Mouse (Mus musculus): ENCODE measurements around the gene Unkl. TPM values are rescaled to one million over a fixed set of nuclear protein-coding genes. Genes with fewer than 3 reads are reported as not detected.

The Unkl gene
- polyA plus RNA-seq (2014; fragmentation: Nextera tagmentation; extraction: Ambion mirVana): 9.2 and 9.5 TPM in 2 replicates

DNA sequence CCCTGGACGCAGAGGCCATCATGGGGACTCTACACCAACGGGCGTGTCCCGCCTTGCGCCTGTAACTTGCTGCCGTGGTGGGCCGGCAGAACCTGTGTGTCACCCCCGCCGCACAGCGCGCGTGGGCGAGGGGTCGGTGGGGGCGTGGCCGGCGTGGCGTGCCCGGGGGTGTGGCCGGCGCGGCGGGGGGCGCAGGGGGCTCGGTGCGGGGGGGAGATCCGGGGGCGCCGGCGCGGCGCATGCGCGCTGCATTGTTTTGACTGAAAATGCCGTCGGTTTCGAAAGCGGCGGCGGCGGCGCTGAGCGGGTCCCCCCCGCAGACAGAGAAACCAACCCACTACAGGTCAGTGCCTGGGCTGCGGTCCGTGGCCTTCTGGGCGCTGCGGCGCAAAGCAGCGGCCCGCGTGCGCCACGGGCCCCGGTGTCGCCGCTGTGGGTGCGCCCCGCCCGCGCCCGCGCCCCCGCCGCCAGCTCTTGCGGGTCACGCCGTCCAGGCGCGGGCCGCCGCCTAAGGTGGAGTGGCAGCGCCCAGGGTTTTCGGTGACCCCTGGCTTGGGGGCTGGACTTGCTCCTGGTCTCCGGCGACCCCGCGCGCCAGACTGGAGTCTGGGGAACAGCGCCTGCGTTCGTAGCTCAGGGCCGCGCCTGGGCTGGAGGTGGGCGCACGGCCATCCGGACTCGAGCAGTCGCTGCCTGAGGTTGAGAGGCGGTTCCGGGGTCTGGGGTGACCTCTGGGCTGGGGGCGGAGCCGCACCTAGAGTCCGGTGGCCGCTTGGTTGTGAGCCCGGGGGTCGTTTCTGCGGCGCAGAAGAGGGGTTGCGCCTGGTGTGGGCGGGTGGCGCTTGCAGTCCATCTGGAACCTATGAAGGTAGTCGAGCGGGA lies at the start of gene Unkl:
Gene Unkl (plus strand): TSS at position 248 of the 882 bp plus-strand sequence.
- WGBS: 1% methylated on average over 102 of the region's 104 CpGs
- Histone ChIP-seq H3K9me3 (ENCODE audit: control insufficient read depth, low read length) (no peaks in the 10 kb centered on the region), H3K4me2 (ENCODE audit: low read length) (peak within 1 kb of the TSS; percentile 71), H3K4me1 (ENCODE audit: control insufficient read depth, insufficient read depth, low read length) (peaks cover 25% of the 10 kb centered on the region), H3K27me3 (ENCODE audit: control insufficient read depth, insufficient read depth, low read length) (no peaks in the 10 kb centered on the region), H3K9ac (replicated peaks; ENCODE audit: low read length) (peak within 1 kb of the TSS; percentile 79), H3K4me3 (replicated peaks; ENCODE audit: low read depth, low read length) (peak within 1 kb of the TSS; percentile 90), H3K36me3 (ENCODE audit: control insufficient read depth, insufficient read depth, low read length) (peaks cover 12% of the 10 kb centered on the region; the same call in 1 of the 2 replicates), H3K27ac (replicated peaks; ENCODE audit: low read depth, low read length) (peak within 1 kb of the TSS; percentile 76)
- ATAC-seq (ENCODE audit: low FRiP score, low TSS enrichment) (peak; percentile 51), DNase-seq (peak; percentile 88)

DNA sequence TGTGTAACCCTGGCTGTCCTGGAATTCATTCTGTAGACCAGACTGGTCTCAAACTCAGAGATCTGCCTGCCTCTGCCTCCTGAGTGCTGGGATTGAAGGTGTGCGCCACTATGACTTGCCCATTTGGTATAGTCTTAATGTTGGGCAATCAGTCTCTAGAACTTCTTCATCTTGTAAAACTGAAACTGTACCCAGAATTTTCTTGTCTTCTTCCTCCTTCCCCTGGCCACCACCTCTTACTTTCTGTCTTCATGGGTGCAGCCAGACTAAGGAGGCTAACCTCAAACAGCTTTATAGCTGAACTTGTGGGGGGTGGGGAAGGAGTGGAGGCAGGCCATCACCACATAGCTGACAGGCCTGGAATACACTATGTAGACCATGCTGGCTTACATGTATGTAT lies 49.4 kb upstream of the Unkl start:
- Histone ChIP-seq H3K27me3 (ENCODE audit: control insufficient read depth, insufficient read depth, low read length) (no peaks in the 10 kb centered on the region), H3K4me2 (ENCODE audit: low read length) (no peak overlapping the region), H3K9ac (replicated peaks; ENCODE audit: low read length) (no peak overlapping the region), H3K4me1 (ENCODE audit: control insufficient read depth, insufficient read depth, low read length) (peaks cover 6% of the 10 kb centered on the region), H3K27ac (replicated peaks; ENCODE audit: low read depth, low read length) (no peak overlapping the region), H3K36me3 (ENCODE audit: control insufficient read depth, insufficient read depth, low read length) (peaks cover 11% of the 10 kb centered on the region), H3K9me3 (ENCODE audit: control insufficient read depth, low read length) (no peaks in the 10 kb centered on the region), H3K4me3 (replicated peaks; ENCODE audit: low read depth, low read length) (no peak overlapping the region)
- WGBS: 97% methylated on average over 1 of the region's 1 CpGs
- DNase-seq: no peak
- no peak for ATAC-seq (ENCODE audit: low FRiP score, low TSS enrichment)

DNA sequence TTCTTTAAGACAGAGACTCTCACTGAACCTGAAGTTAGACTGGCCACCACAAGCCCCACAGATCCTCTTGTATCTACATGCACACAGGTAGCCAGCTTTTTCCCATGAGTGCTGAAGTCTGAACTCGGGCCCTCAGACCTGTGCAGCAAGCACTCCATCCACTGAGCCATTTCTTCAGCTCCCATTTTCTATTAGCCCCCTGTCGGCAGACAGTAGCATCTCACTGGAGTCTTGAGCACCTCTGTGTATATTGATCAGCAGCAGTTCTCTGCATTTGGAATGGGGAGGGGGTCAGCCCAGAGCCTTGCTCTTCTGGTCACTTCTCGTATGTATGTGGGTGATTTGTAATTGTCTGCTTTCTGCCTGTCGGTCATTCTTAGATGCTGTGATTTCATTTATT lies 48.2 kb upstream of the Unkl start:
- Histone ChIP-seq H3K9ac (replicated peaks; ENCODE audit: low read length) (no peak overlapping the region), H3K4me1 (ENCODE audit: control insufficient read depth, insufficient read depth, low read length) (no peaks in the 10 kb centered on the region), H3K27me3 (ENCODE audit: control insufficient read depth, insufficient read depth, low read length) (no peaks in the 10 kb centered on the region), H3K9me3 (ENCODE audit: control insufficient read depth, low read length) (no peaks in the 10 kb centered on the region), H3K4me3 (replicated peaks; ENCODE audit: low read depth, low read length) (no peak overlapping the region), H3K4me2 (ENCODE audit: low read length) (no peak overlapping the region), H3K36me3 (ENCODE audit: control insufficient read depth, insufficient read depth, low read length) (peaks cover 14% of the 10 kb centered on the region), H3K27ac (replicated peaks; ENCODE audit: low read depth, low read length) (no peak overlapping the region)
- WGBS: 75% methylated on average over 4 of the region's 4 CpGs
- ATAC-seq (ENCODE audit: low FRiP score, low TSS enrichment) (no peak), DNase-seq (peak; percentile 8)

DNA sequence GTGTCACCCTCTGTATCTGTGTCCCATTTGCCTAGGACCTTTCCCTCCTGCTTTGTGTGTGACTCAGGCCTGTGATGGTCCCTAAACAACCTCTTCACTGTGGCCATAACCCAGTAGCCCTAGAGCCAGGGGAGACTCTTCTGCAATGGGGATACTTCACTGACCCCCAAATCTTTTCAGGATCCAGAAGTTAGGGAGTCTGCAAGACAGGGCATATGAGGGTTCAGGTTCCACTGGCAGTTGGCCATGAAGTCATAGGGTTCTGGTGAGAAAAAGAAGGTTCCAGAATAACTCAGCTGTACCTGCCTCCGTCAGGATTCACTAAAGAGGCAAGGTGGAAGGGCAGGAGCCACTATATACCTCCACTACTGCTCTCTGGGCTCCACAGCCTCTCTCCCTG lies 26.0 kb upstream of the Unkl start, which contains the start of gene Ccdc154:
Gene Ccdc154 (plus strand): TSS at position 301 of the 400 bp plus-strand sequence.
- Histone ChIP-seq H3K4me3 (replicated peaks; ENCODE audit: low read depth, low read length) (no peak within 1 kb of the TSS), H3K27me3 (ENCODE audit: control insufficient read depth, insufficient read depth, low read length) (no peaks in the 10 kb centered on the region), H3K27ac (replicated peaks; ENCODE audit: low read depth, low read length) (no peak within 1 kb of the TSS), H3K36me3 (ENCODE audit: control insufficient read depth, insufficient read depth, low read length) (peaks cover 43% of the 10 kb centered on the region), H3K9me3 (ENCODE audit: control insufficient read depth, low read length) (no peaks in the 10 kb centered on the region), H3K4me2 (ENCODE audit: low read length) (no peak within 1 kb of the TSS), H3K4me1 (ENCODE audit: control insufficient read depth, insufficient read depth, low read length) (no peaks in the 10 kb centered on the region), H3K9ac (replicated peaks; ENCODE audit: low read length) (no peak within 1 kb of the TSS)
- DNase-seq: no peak
- 93% methylated on average over 1 of the region's 1 CpGs for WGBS
- ATAC-seq (ENCODE audit: low FRiP score, low TSS enrichment): no peak

DNA sequence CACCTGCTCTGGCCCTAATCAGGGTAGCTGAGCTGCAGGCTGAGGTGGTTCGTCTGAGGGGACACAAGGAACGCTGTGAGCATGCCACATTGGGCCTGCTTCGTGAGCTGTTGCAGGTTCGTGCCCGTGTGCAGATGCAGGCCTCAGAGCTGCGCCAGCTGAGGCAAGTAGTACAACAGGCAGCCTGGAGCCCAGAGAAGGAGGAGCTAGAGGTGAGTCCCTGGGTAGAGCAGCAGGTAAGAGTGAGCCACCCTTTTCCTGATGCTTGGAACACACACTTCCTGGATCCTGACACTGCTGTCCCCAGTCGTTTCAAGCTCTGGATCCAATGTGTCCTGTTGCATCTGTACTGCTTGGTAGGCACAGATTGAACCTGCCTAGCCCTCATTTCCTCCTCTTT lies 24.8 kb upstream of the Unkl start:
- peaks cover 31% of the 10 kb centered on the region for H3K36me3 ChIP-seq (ENCODE audit: control insufficient read depth, insufficient read depth, low read length)
- H3K4me1 ChIP-seq (ENCODE audit: control insufficient read depth, insufficient read depth, low read length): no peaks in the 10 kb centered on the region
- H3K4me3 ChIP-seq (replicated peaks; ENCODE audit: low read depth, low read length): no peak overlapping the region
- ATAC-seq (ENCODE audit: low FRiP score, low TSS enrichment) (no peak), DNase-seq (no peak)
- H3K27ac ChIP-seq (replicated peaks; ENCODE audit: low read depth, low read length): no peak overlapping the region
- H3K27me3 ChIP-seq (ENCODE audit: control insufficient read depth, insufficient read depth, low read length): no peaks in the 10 kb centered on the region
- 86% methylated on average over 7 of the region's 7 CpGs for WGBS
- H3K4me2 ChIP-seq (ENCODE audit: low read length): no peak overlapping the region
- H3K9me3 ChIP-seq (ENCODE audit: control insufficient read depth, low read length): no peaks in the 10 kb centered on the region
- H3K9ac ChIP-seq (replicated peaks; ENCODE audit: low read length): no peak overlapping the region

DNA sequence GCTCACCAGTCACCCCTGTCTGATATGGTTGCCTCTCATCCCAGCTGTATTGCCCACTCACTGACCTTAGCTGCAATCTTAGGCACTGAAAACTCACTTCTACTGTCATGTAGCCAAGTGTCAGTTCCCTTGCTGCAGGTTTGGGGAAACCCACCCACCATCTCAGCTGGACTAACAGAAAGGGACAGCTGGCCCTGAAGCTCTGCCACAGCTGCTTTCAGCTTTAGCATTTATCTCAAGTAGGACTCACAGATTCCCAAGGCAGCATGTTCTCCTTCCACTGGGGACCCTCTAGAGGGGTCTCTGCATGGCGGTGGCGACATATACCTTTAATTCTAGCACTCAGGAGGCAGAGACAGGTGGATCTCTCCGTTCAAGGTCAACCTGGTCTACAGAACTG lies 23.4 kb upstream of the Unkl start:
- no peak overlapping the region for H3K4me3 ChIP-seq (replicated peaks; ENCODE audit: low read depth, low read length)
- 91% methylated on average over 3 of the region's 3 CpGs for WGBS
- H3K27ac ChIP-seq (replicated peaks; ENCODE audit: low read depth, low read length): no peak overlapping the region

DNA sequence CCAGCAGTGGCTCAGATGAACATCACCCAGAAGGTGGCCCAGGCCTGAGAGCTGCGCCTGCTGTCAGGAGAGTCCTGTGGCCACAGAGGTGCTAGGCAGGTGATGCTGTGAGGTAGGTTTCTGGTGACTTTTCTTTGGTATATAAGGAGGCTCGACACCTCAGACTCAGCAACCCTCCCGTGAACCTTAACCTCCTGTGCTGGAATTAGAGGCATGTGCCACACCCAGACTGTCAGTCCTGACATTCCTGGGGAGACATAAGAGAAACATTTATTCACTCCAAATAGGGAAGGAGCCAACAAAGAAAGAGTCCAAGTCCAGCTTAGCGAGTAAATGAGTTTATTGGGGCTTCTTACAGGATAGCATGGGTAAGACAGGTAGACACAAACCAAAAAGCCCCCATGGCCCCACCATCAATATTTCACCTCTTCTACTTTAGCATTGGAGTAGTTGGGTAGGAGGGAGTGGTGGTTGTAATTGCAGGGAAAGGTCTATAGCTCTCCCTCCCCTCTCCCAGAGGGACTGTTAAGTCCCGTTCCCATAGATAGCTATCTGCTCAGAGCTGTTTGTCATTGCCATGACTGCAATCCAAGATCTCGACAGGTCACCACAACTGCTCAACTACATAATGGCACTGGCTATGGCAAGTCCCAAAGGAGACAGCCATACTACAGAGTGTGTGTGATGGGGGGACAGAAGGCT lies 22.1 kb upstream of the Unkl start:
- WGBS: 71% methylated on average over 6 of the region's 6 CpGs
- no peak overlapping the region for H3K4me3 ChIP-seq (replicated peaks; ENCODE audit: low read depth, low read length)

More for the DNA sequence above, 23.4 kb upstream of the Unkl start:
- no peak overlapping the region for H3K9ac ChIP-seq (replicated peaks; ENCODE audit: low read length)
- H3K4me1 ChIP-seq (ENCODE audit: control insufficient read depth, insufficient read depth, low read length): no peaks in the 10 kb centered on the region
- H3K27me3 ChIP-seq (ENCODE audit: control insufficient read depth, insufficient read depth, low read length): no peaks in the 10 kb centered on the region
- no peaks in the 10 kb centered on the region for H3K9me3 ChIP-seq (ENCODE audit: control insufficient read depth, low read length)
- DNase-seq (no peak), ATAC-seq (ENCODE audit: low FRiP score, low TSS enrichment) (no peak)
- no peak overlapping the region for H3K4me2 ChIP-seq (ENCODE audit: low read length)
- peaks cover 21% of the 10 kb centered on the region for H3K36me3 ChIP-seq (ENCODE audit: control insufficient read depth, insufficient read depth, low read length)

DNA sequence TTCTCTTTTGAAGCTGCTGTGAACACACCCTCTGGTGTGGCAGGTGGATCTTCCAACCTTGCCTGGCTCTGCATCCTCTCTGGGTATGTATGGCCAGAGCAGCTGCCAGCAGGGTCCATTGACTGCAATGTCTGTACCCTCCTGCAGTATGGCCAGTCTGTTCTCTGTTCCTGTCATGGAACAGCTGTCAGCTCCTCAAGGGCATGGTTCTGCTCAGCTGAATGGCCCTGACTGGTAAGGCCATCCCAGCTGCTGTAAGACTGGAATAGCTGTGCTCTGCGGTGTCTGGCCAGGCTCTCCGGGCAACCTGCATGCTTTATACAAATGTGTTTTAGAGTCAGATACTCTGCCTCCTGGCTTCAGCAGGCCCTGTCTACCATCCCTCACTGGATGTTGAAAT lies 18.5 kb upstream of the Unkl start:
- Histone ChIP-seq H3K4me1 (ENCODE audit: control insufficient read depth, insufficient read depth, low read length) (no peaks in the 10 kb centered on the region), H3K4me3 (replicated peaks; ENCODE audit: low read depth, low read length) (no peak overlapping the region), H3K9ac (replicated peaks; ENCODE audit: low read length) (no peak overlapping the region), H3K27ac (replicated peaks; ENCODE audit: low read depth, low read length) (no peak overlapping the region), H3K27me3 (ENCODE audit: control insufficient read depth, insufficient read depth, low read length) (no peaks in the 10 kb centered on the region), H3K9me3 (ENCODE audit: control insufficient read depth, low read length) (no peaks in the 10 kb centered on the region), H3K4me2 (ENCODE audit: low read length) (no peak overlapping the region), H3K36me3 (ENCODE audit: control insufficient read depth, insufficient read depth, low read length) (no peaks in the 10 kb centered on the region)
- DNase-seq (no peak), ATAC-seq (ENCODE audit: low FRiP score, low TSS enrichment) (no peak)
- 98% methylated on average over 2 of the region's 2 CpGs for WGBS

More for the DNA sequence above, 22.1 kb upstream of the Unkl start:
- Histone ChIP-seq H3K9me3 (ENCODE audit: control insufficient read depth, low read length) (no peaks in the 10 kb centered on the region), H3K9ac (replicated peaks; ENCODE audit: low read length) (no peak overlapping the region), H3K36me3 (ENCODE audit: control insufficient read depth, insufficient read depth, low read length) (peaks cover 8% of the 10 kb centered on the region), H3K27me3 (ENCODE audit: control insufficient read depth, insufficient read depth, low read length) (no peaks in the 10 kb centered on the region), H3K4me2 (ENCODE audit: low read length) (no peak overlapping the region), H3K27ac (replicated peaks; ENCODE audit: low read depth, low read length) (no peak overlapping the region), H3K4me1 (ENCODE audit: control insufficient read depth, insufficient read depth, low read length) (no peaks in the 10 kb centered on the region)
- no peak for DNase-seq
- no peak for ATAC-seq (ENCODE audit: low FRiP score, low TSS enrichment)
